ENCODE assay signal across 8 mouse cellular contexts in the genomic region with DNA sequence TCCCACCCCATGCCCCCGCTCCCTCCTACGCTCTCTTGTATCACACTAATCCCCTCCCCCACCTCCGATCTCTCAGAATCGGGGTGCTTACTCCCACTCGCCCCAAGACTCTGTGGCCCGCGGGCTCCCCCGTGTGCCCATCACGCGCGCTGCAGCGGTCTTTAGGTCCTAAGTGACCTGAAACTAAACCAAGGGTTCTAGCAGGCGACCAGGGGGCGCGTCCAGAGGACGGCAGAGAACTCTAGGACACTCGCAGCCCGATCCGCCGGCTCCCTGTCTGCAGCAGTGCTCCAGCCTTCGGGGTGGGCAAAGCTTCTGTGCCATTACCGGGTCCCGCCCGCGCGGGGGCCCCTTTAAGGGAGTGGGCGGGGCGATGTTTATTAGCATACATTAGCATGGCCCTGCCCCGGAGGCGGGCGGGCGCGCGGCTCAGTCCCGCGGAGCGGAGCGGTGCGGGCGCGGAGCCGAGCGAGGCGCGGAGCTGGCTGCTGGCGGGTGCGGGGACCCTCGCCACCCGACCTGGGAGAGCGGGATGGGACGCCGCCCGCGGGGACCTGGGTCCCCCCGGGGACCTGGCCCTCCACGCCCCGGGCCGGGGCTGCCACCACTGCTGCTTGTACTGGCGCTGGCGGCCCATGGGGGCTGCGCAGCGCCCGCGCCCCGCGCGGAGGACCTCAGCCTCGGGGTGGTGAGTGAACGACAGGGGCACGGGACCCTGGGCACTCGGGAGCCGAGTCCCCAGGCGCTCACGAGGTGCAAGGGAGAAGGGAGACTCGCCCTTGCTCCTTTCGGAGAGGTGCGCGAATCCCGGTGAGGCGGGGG. TPM values are rescaled to one million over a fixed set of nuclear protein-coding genes. Genes with fewer than 3 reads are reported as not detected.
DNase-seq lines count a peak whose midpoint lies in the region; ATAC-seq and TF ChIP-seq lines count a peak whose summit lies in the region.

A gene (plus strand): TSS at position 409 of the 822 bp plus-strand sequence.

- no peaks in the 10 kb centered on the region for H3K9me3 ChIP-seq in E14TG2a.4 (ENCODE audit: low read length)
- no peaks in the 10 kb centered on the region for H3K9me3 ChIP-seq in forebrain, embryonic 12.5 days
- no peaks in the 10 kb centered on the region for H3K9me3 ChIP-seq in heart, embryonic 16.5 days (replicated peaks; ENCODE audit: control insufficient read depth, low read length)
- H3K9me3 ChIP-seq in liver, embryonic 13.5 days (replicated peaks), result no peaks in the 10 kb centered on the region
- no peaks in the 10 kb centered on the region for H3K9me3 ChIP-seq in stomach, embryonic 14.5 days (ENCODE audit: control insufficient read depth, low read depth, low read length)

- H3K27me3 ChIP-seq in E14TG2a.4 (ENCODE audit: insufficient read depth, low read length), result peaks cover 43% of the 10 kb centered on the region
- H3K27me3 ChIP-seq in forebrain, embryonic 12.5 days, result peaks cover 40% of the 10 kb centered on the region
- peaks cover 55% of the 10 kb centered on the region for H3K27me3 ChIP-seq in heart, embryonic 16.5 days (ENCODE audit: control insufficient read depth, insufficient read depth, low read length)
- peaks cover 87% of the 10 kb centered on the region for H3K27me3 ChIP-seq in liver, embryonic 13.5 days
- 0 out of 2 replicates have a peak, but pooled peaks cover 21% of the 10 kb centered on the region for H3K27me3 ChIP-seq in stomach, embryonic 14.5 days (ENCODE audit: control insufficient read depth, insufficient read depth, low read length)

- peak within 1 kb of the TSS; percentile 92 for H3K4me3 ChIP-seq in E14TG2a.4 (replicated peaks; ENCODE audit: low read length)
- peak within 1 kb of the TSS; percentile 73 for H3K4me3 ChIP-seq in forebrain, embryonic 12.5 days (replicated peaks)
- H3K4me3 ChIP-seq in heart, embryonic 16.5 days (ENCODE audit: low read length), result peak within 1 kb of the TSS; percentile 76
- H3K4me3 ChIP-seq in liver, embryonic 13.5 days (replicated peaks), result peak within 1 kb of the TSS; percentile 66
- peak within 1 kb of the TSS; percentile 76 for H3K4me3 ChIP-seq in stomach, embryonic 14.5 days (ENCODE audit: low read depth, low read length)

- no peaks in the 10 kb centered on the region for H3K36me3 ChIP-seq in E14TG2a.4 (ENCODE audit: insufficient read depth, low read length)
- no peaks in the 10 kb centered on the region for H3K36me3 ChIP-seq in forebrain, embryonic 12.5 days (replicated peaks)
- H3K36me3 ChIP-seq in heart, embryonic 16.5 days (ENCODE audit: control insufficient read depth, insufficient read depth), result no peaks in the 10 kb centered on the region
- no peaks in the 10 kb centered on the region for H3K36me3 ChIP-seq in liver, embryonic 13.5 days
- H3K36me3 ChIP-seq in stomach, embryonic 14.5 days (ENCODE audit: control insufficient read depth, insufficient read depth, low read length), result no peaks in the 10 kb centered on the region

- peak; percentile 57 for TF ChIP-seq CTCF in E14TG2a.4 (conservative IDR thresholded peaks at IDR 0.05; ENCODE audit: low read length)

- H3K4me2 ChIP-seq in forebrain, embryonic 12.5 days, result peak within 1 kb of the TSS; percentile 97
- peak within 1 kb of the TSS; percentile 100 for H3K4me2 ChIP-seq in heart, embryonic 16.5 days (ENCODE audit: low read depth, low read length)
- H3K4me2 ChIP-seq in liver, embryonic 13.5 days, result peak within 1 kb of the TSS; percentile 97
- peak within 1 kb of the TSS; percentile 93 for H3K4me2 ChIP-seq in stomach, embryonic 14.5 days (replicated peaks; ENCODE audit: low read depth, low read length)

- under 1% methylated on average over 80 of the region's 80 CpGs for WGBS in forebrain, embryonic 12.5 days
- under 1% methylated on average over 74 of the region's 80 CpGs for WGBS in heart, embryonic 16.5 days
- WGBS in liver, embryonic 13.5 days (ENCODE audit: insufficient replicate concordance), result under 1% methylated on average over 80 of the region's 80 CpGs
- WGBS in stomach, embryonic 14.5 days, result under 1% methylated on average over 80 of the region's 80 CpGs

- peak; percentile 89 for ATAC-seq in forebrain, embryonic 12.5 days (ENCODE audit: low FRiP score)
- ATAC-seq in heart, embryonic 16.5 days (replicated peaks; ENCODE audit: extremely low read depth, insufficient read depth, low FRiP score), result peak; percentile 88
- peak; percentile 92 for ATAC-seq in liver, embryonic 13.5 days (ENCODE audit: low read depth)
- ATAC-seq in stomach, embryonic 14.5 days (ENCODE audit: insufficient number of reproducible peaks, insufficient read depth, low FRiP score, low read depth), result peak; percentile 89

- H3K27ac ChIP-seq in forebrain, embryonic 12.5 days, result peak within 1 kb of the TSS; percentile 61
- no peak within 1 kb of the TSS for H3K27ac ChIP-seq in heart, embryonic 16.5 days (ENCODE audit: low read length)
- no peak within 1 kb of the TSS for H3K27ac ChIP-seq in liver, embryonic 13.5 days
- no peak within 1 kb of the TSS for H3K27ac ChIP-seq in stomach, embryonic 14.5 days (ENCODE audit: low read length)

- DNase-seq in c-Kit-positive CD71-positive TER-119-positive erythroid progenitor cells, embryonic 14.5 days (ENCODE audit: low spot score), result peak; percentile 74
- DNase-seq in kidney, postnatal 25 days, result peak; percentile 91 to 92
- peak; percentile 76 for DNase-seq in liver, embryonic 13.5 days
- peak; percentile 73 to 84 for DNase-seq in natural killer cell, adult 2 months (ENCODE audit: low spot score in 2 of 2)

- H3K4me1 ChIP-seq in E14TG2a.4 (replicated peaks; ENCODE audit: low read depth, low read length), result peaks cover 26% of the 10 kb centered on the region
- peaks cover 35% of the 10 kb centered on the region for H3K4me1 ChIP-seq in forebrain, embryonic 12.5 days
- peaks cover 16% of the 10 kb centered on the region for H3K4me1 ChIP-seq in heart, embryonic 16.5 days (ENCODE audit: control insufficient read depth, insufficient read depth, low read length)
- H3K4me1 ChIP-seq in liver, embryonic 13.5 days (replicated peaks), result peaks cover 33% of the 10 kb centered on the region
- H3K4me1 ChIP-seq in stomach, embryonic 14.5 days (ENCODE audit: control insufficient read depth, insufficient read depth, low read length), result peaks cover 21% of the 10 kb centered on the region

- peak within 1 kb of the TSS; percentile 83 for H3K9ac ChIP-seq in forebrain, embryonic 12.5 days
- peak within 1 kb of the TSS; percentile 70 for H3K9ac ChIP-seq in heart, embryonic 16.5 days (ENCODE audit: low read length)
- H3K9ac ChIP-seq in liver, embryonic 13.5 days, result peak within 1 kb of the TSS; percentile 65
- peak within 1 kb of the TSS; percentile 65 for H3K9ac ChIP-seq in stomach, embryonic 14.5 days (replicated peaks; ENCODE audit: low read depth, low read length)

RNA-seq across cellular contexts. Expression of the gene that starts here (rescaled TPM):
- polyA plus RNA-seq in forebrain, embryonic 12.5 days (2016; fragmentation: Nextera tagmentation; extraction: Ambion mirVana), result 8.4 and 10.4 TPM in 2 replicates
- 1.3 and 1.5 TPM in 2 replicates for polyA plus RNA-seq in heart, embryonic 16.5 days (2015; fragmentation: Nextera tagmentation; extraction: Ambion mirVana)
- 0.25 and 0.30 TPM in 2 replicates for polyA plus RNA-seq in liver, embryonic 13.5 days (2015; fragmentation: Nextera tagmentation; extraction: Ambion mirVana)
- polyA plus RNA-seq in stomach, embryonic 14.5 days (2014; fragmentation: Nextera tagmentation; extraction: Ambion mirVana), result 2.3 and 3.4 TPM in 2 replicates

Comparison
In these comparisons a context has a peak if more than half of its experiments do, and no peak if none do; other contexts are left out.
1. Peak in DNase-seq, ATAC-seq, H3K4me3 ChIP-seq, H3K9ac ChIP-seq and H3K4me2 ChIP-seq in liver, embryonic 13.5 days; RNA of the gene not detected or under 1 TPM.